In the genomic region with DNA sequence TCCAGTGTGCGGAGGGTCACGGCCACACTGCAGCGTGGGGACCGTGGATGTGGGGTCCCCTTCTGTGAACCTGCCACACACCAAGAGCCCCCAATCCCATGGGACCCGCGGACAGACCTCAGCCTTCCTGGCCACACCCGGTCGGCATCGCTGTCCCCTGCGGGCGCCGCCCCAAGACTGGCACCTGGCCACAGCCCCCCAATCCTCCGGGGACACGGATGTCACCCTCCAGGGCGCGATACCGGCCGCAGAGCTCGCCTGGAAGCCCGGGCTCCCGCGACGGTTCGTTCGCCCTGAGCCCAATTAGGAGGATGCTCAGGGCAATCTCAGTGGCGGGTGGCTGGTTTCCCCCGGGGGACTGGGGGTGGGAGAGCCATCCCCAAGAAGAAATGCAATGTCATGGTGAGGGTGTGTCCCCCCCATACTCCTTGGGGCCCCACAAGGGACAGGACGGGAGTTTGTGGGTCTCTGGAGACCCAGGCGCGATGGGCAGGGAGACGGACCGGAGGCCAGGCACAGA, we compare ENCODE assay signal across 9 mouse cellular contexts. TPM values are rescaled to one million over a fixed set of nuclear protein-coding genes. Genes with fewer than 3 reads are reported as not detected.
A peak's percentile ranks its signal among the peaks of the same experiment; 100 is the strongest.
DNase-seq lines count a peak whose midpoint lies in the region; ATAC-seq and TF ChIP-seq lines count a peak whose summit lies in the region.
"Had no signal": no experiment of that assay in that cellular context is flagged by ENCODE, and none has a peak within 500 bp of the region (broad histone marks: within the 10 kb centered on the region; RNA-seq: fewer than 3 reads in every experiment).

No protein-coding gene starts in this region.

- H3K4me3 ChIP-seq in heart, embryonic 11.5 days (ENCODE audit: low read depth, low read length) = peak overlapping the region; percentile 75
- H3K4me3 ChIP-seq in G1E (ENCODE audit: low read depth, low read length) = peak overlapping the region; percentile 28; the same call in 1 of the 2 replicates
- peak overlapping the region; percentile 63 to 73 for H3K4me3 ChIP-seq in heart, embryonic 14.5 days (ENCODE audit: control insufficient read depth in 1 of 2, insufficient read depth in 1 of 2, low read depth in 1 of 2, low read length in 2 of 2)
- H3K4me3 ChIP-seq in liver, embryonic 16.5 days (ENCODE audit: low read depth, low read length) = peak overlapping the region; percentile 58; the same call in 1 of the 2 replicates

- intact Hi-C loops in heart, postnatal 14 days (cut with DNase I) = no loop called here

- 5% methylated on average over 32 of the region's 32 CpGs for WGBS in heart, embryonic 11.5 days (ENCODE audit: insufficient replicate concordance)
- WGBS in heart, embryonic 14.5 days = 4% methylated on average over 32 of the region's 32 CpGs
- WGBS in liver, embryonic 16.5 days (ENCODE audit: insufficient replicate concordance) = 4% methylated on average over 32 of the region's 32 CpGs

- no peak overlapping the region for H3K27ac ChIP-seq in heart, embryonic 11.5 days (ENCODE audit: low read depth, low read length)
- H3K27ac ChIP-seq in heart, embryonic 14.5 days (replicated peaks in 1 of 2; ENCODE audit: control insufficient read depth in 1 of 2, insufficient read depth in 1 of 2, low read depth in 2 of 2, low read length in 2 of 2) = no peak overlapping the region
- no peak overlapping the region for H3K27ac ChIP-seq in liver, embryonic 16.5 days (ENCODE audit: low read length)

- no peak for ATAC-seq in heart, embryonic 11.5 days (replicated peaks; ENCODE audit: insufficient number of reproducible peaks, low FRiP score, low TSS enrichment)
- no peak for ATAC-seq in G1E (ENCODE audit: extremely low read depth, insufficient number of reproducible peaks, low FRiP score, poor library complexity, severe bottlenecking)
- ATAC-seq in heart, embryonic 14.5 days (ENCODE audit: insufficient number of reproducible peaks, insufficient read depth, low FRiP score, low read depth) = no peak
- ATAC-seq in liver, embryonic 16.5 days (ENCODE audit: low read depth) = no peak

- DNase-seq in heart, postnatal 14 days = no peak
- DNase-seq in G1E (ENCODE audit: low spot score) (no peak), MN1 (ENCODE audit: low spot score) (no peak)
- no peak for DNase-seq in urinary bladder, postnatal 4 days (ENCODE audit: low spot score in 2 of 2)
- DNase-seq in frontal cortex, postnatal 36 days (ENCODE audit: low spot score in 2 of 2) = no peak

- H3K36me3 ChIP-seq in heart, embryonic 11.5 days (ENCODE audit: control insufficient read depth, insufficient read depth, low read length) = no peaks in the 10 kb centered on the region
- H3K36me3 ChIP-seq in G1E (replicated peaks) = no peaks in the 10 kb centered on the region
- H3K36me3 ChIP-seq in heart, embryonic 14.5 days (ENCODE audit: control insufficient read depth, insufficient read depth, low read length) = no peaks in the 10 kb centered on the region
- H3K36me3 ChIP-seq in liver, embryonic 16.5 days (ENCODE audit: control insufficient read depth, insufficient read depth) = no peaks in the 10 kb centered on the region

- no peak for TF ChIP-seq CTCF in G1E (IDR thresholded peaks at IDR 0.05; ENCODE audit: low read depth, low read length)

- H3K4me1 ChIP-seq in heart, embryonic 11.5 days (ENCODE audit: control insufficient read depth, insufficient read depth, low read length) = peaks cover 49% of the 10 kb centered on the region
- H3K4me1 ChIP-seq in G1E (ENCODE audit: insufficient read depth, low read depth, low read length) = peaks cover 70% of the 10 kb centered on the region
- H3K4me1 ChIP-seq in heart, embryonic 14.5 days (ENCODE audit: control insufficient read depth in 2 of 2, insufficient read depth in 2 of 2, low read length in 2 of 2) = peaks cover 43 to 49% of the 10 kb centered on the region in 2 experiments
- peaks cover 32% of the 10 kb centered on the region for H3K4me1 ChIP-seq in liver, embryonic 16.5 days (ENCODE audit: control insufficient read depth, low read depth, low read length)

- H3K9me3 ChIP-seq in heart, embryonic 11.5 days (replicated peaks; ENCODE audit: control insufficient read depth, low read length) = no peaks in the 10 kb centered on the region
- peaks cover 30% of the 10 kb centered on the region for H3K9me3 ChIP-seq in G1E (replicated peaks)
- H3K9me3 ChIP-seq in heart, embryonic 14.5 days (ENCODE audit: control insufficient read depth, low read length) = peaks cover 6% of the 10 kb centered on the region; the same call in 1 of the 2 replicates
- peaks cover 2% of the 10 kb centered on the region; the same call in 1 of the 2 replicates for H3K9me3 ChIP-seq in liver, embryonic 16.5 days (replicated peaks; ENCODE audit: control insufficient read depth, low read length)

- peak overlapping the region; percentile 98 for H3K4me2 ChIP-seq in heart, embryonic 11.5 days
- H3K4me2 ChIP-seq in heart, embryonic 14.5 days (ENCODE audit: low read length) = peak overlapping the region; percentile 97
- H3K4me2 ChIP-seq in liver, embryonic 16.5 days (ENCODE audit: low read depth, low read length) = 0 out of 2 replicates have a peak overlapping the region, but pooled peaks have one; percentile 70

- peaks cover 46% of the 10 kb centered on the region for H3K27me3 ChIP-seq in heart, embryonic 11.5 days (ENCODE audit: control insufficient read depth, insufficient read depth, low read length)
- H3K27me3 ChIP-seq in G1E (ENCODE audit: insufficient read depth, low read length) = peaks cover 85% of the 10 kb centered on the region
- peaks cover 11% of the 10 kb centered on the region for H3K27me3 ChIP-seq in heart, embryonic 14.5 days (ENCODE audit: control insufficient read depth, insufficient read depth, low read length)
- H3K27me3 ChIP-seq in liver, embryonic 16.5 days (ENCODE audit: control insufficient read depth, insufficient read depth, low read depth, low read length) = peaks cover 74% of the 10 kb centered on the region

- H3K9ac ChIP-seq in heart, embryonic 11.5 days (ENCODE audit: low read depth, low read length) = peak overlapping the region; percentile 88
- peak overlapping the region; percentile 85 for H3K9ac ChIP-seq in heart, embryonic 14.5 days (ENCODE audit: low read length)
- H3K9ac ChIP-seq in liver, embryonic 16.5 days (ENCODE audit: low read depth, low read length) = no peak overlapping the region

RNA-seq across cellular contexts. Expression of gene Ptprs, which starts 1.9 kb away (rescaled TPM):
- 53.0 and 58.1 TPM in 2 replicates for polyA plus RNA-seq in heart, embryonic 11.5 days (2014; fragmentation: Nextera tagmentation; extraction: Ambion mirVana)
- total RNA-seq in heart, postnatal 14 days (2021) = 10 to 100 TPM; 60.3 to 64.8 TPM
- 70.5 and 77.2 TPM in 2 replicates for total RNA-seq in G1E (2014; fragmentation: Nextera tagmentation)
- total RNA-seq in G1E (2017) = 16.4 and 16.7 TPM in 2 replicates
- 83.6 and 90.8 TPM in 2 replicates for polyA plus RNA-seq in G1E (2012)
- 51.4 and 60.1 TPM in 2 replicates for polyA plus RNA-seq in heart, embryonic 14.5 days (2014; fragmentation: Nextera tagmentation; extraction: Ambion mirVana)
- polyA plus RNA-seq in liver, embryonic 16.5 days (2015; fragmentation: Nextera tagmentation; extraction: Ambion mirVana) = 3.9 and 5.3 TPM in 2 replicates

RNA-seq across cellular contexts. Expression of gene Znrf4, which starts 37.9 kb away (rescaled TPM):
- polyA plus RNA-seq in heart, embryonic 11.5 days (2014; fragmentation: Nextera tagmentation; extraction: Ambion mirVana) = not detected in 2 replicates
- not detected for total RNA-seq in heart, postnatal 14 days (2021)
- total RNA-seq in G1E (2014; fragmentation: Nextera tagmentation) (not detected in 2 replicates), G1E (2017) (0.17 TPM in 1 of 2 replicates, not detected in the other)
- not detected in 2 replicates for polyA plus RNA-seq in G1E (2012)
- not detected in 2 replicates for polyA plus RNA-seq in heart, embryonic 14.5 days (2014; fragmentation: Nextera tagmentation; extraction: Ambion mirVana)
- not detected in 2 replicates for polyA plus RNA-seq in liver, embryonic 16.5 days (2015; fragmentation: Nextera tagmentation; extraction: Ambion mirVana)
- total RNA-seq: heart, postnatal 10 days had no signal
